29 mouse cellular contexts compared by ENCODE assay signal in genomic region chr7:137812839-137813238, GRCm38 (mm10).
DNase-seq lines count a peak whose midpoint lies in the region; ATAC-seq lines count a peak whose summit lies in the region.
"Had no signal": no experiment of that assay in that cellular context is flagged by ENCODE, and none has a peak within 500 bp of the region (broad histone marks: within the 10 kb centered on the region; RNA-seq: fewer than 3 reads in every experiment).

No protein-coding gene starts in this region.

- H3K4me3 ChIP-seq in lung, embryonic 16.5 days (ENCODE audit: low read length), result no peak overlapping the region
- H3K4me3 ChIP-seq: embryonic facial prominence, embryonic 13.5 days; forebrain, embryonic 13.5 days; limb, embryonic 10.5 days; liver, embryonic 15.5 days; megakaryocyte, embryonic 14.5 days; midbrain, embryonic 13.5 days; neural tube, embryonic 12.5 days; stomach, embryonic 15.5 days had no signal

- no peak overlapping the region for H3K9ac ChIP-seq in lung, embryonic 16.5 days (ENCODE audit: low read length)
- H3K9ac ChIP-seq: embryonic facial prominence, embryonic 13.5 days; forebrain, embryonic 13.5 days; hindbrain, embryonic 14.5 days; liver, embryonic 15.5 days; midbrain, embryonic 13.5 days; neural tube, embryonic 12.5 days; stomach, embryonic 15.5 days had no signal

- H3K27me3 ChIP-seq in lung, embryonic 16.5 days (ENCODE audit: control insufficient read depth, insufficient read depth, low read depth, low read length), result no peaks in the 10 kb centered on the region
- H3K27me3 ChIP-seq: embryonic facial prominence, embryonic 13.5 days; forebrain, embryonic 13.5 days; liver, embryonic 15.5 days; megakaryocyte, embryonic 14.5 days; midbrain, embryonic 13.5 days; neural tube, embryonic 12.5 days; Patski; stomach, embryonic 15.5 days had no signal

- DNase-seq in frontal cortex, postnatal 36 days (ENCODE audit: low spot score in 2 of 2), result peak; percentile 12 to 51
- no peak for DNase-seq in frontal cortex, postnatal 14 days (ENCODE audit: low spot score in 2 of 2)
- no peak for DNase-seq in lung, postnatal 4 days
- DNase-seq in brain, adult 2 months (ENCODE audit: low read depth, low spot score), result peak; percentile 43
- DNase-seq in left cerebral cortex, postnatal 36 days (ENCODE audit: low spot score in 2 of 2), result peak; percentile 4 to 14
- no peak for DNase-seq in ovary, adult 18-20 months (ENCODE audit: low spot score)
- DNase-seq: adrenal gland, postnatal 36 days; B cell, adult 2 months; cerebellum, adult 11 months; cerebellum, postnatal 14 days; gastrocnemius, postnatal 36 days; heart, postnatal 36 days; kidney, adult 8-10 months; kidney, postnatal 10 days; liver; lung, postnatal 14 days; thymus, postnatal 25 days had no signal

- H3K4me2 ChIP-seq in lung, embryonic 16.5 days (ENCODE audit: low read depth, low read length), result no peak overlapping the region
- H3K4me2 ChIP-seq: embryonic facial prominence, embryonic 13.5 days; forebrain, embryonic 13.5 days; hindbrain, embryonic 14.5 days; liver, embryonic 15.5 days; midbrain, embryonic 13.5 days; neural tube, embryonic 12.5 days; stomach, embryonic 15.5 days had no signal

- H3K9me3 ChIP-seq in lung, embryonic 16.5 days (ENCODE audit: control insufficient read depth, low read length), result no peaks in the 10 kb centered on the region
- H3K9me3 ChIP-seq: limb, embryonic 10.5 days; liver, embryonic 15.5 days; midbrain, embryonic 13.5 days; neural tube, embryonic 12.5 days; stomach, embryonic 15.5 days had no signal

- intact Hi-C loops in left cerebral cortex, postnatal 36 days (cut with DNase I), result no loop called here

- no peaks in the 10 kb centered on the region for H3K4me1 ChIP-seq in lung, embryonic 16.5 days (replicated peaks; ENCODE audit: control insufficient read depth, insufficient read depth, low read length)
- H3K4me1 ChIP-seq: embryonic facial prominence, embryonic 13.5 days; forebrain, embryonic 13.5 days; limb, embryonic 10.5 days; liver, embryonic 15.5 days; megakaryocyte, embryonic 14.5 days; midbrain, embryonic 13.5 days; neural tube, embryonic 12.5 days; stomach, embryonic 15.5 days had no signal

- no peaks in the 10 kb centered on the region for H3K36me3 ChIP-seq in lung, embryonic 16.5 days (ENCODE audit: control insufficient read depth, insufficient read depth, low read length)
- H3K36me3 ChIP-seq: embryonic facial prominence, embryonic 13.5 days; G1E; limb, embryonic 10.5 days; liver, embryonic 15.5 days; midbrain, embryonic 13.5 days; neural tube, embryonic 12.5 days; stomach, embryonic 15.5 days had no signal

- 66% methylated on average over 3 of the region's 3 CpGs for WGBS in lung, embryonic 16.5 days

- ATAC-seq in lung, embryonic 16.5 days (ENCODE audit: low read depth), result 0 out of 2 replicates have a peak, but pooled peaks have one; percentile 31
- ATAC-seq: forebrain, embryonic 13.5 days; midbrain, embryonic 13.5 days; Patski had no signal

- no peak overlapping the region for H3K27ac ChIP-seq in lung, embryonic 16.5 days (ENCODE audit: low read length)
- H3K27ac ChIP-seq: embryonic facial prominence, embryonic 13.5 days; forebrain, embryonic 13.5 days; hindbrain, embryonic 14.5 days; limb, embryonic 10.5 days; liver, embryonic 15.5 days; midbrain, embryonic 13.5 days; neural tube, embryonic 12.5 days; stomach, embryonic 15.5 days had no signal

Comparison
In these comparisons a context has a peak if more than half of its experiments do, and no peak if none do; other contexts are left out.
1. DNase-seq: peak in frontal cortex, postnatal 36 days (2 of 2), brain, adult 2 months (single experiment) and left cerebral cortex, postnatal 36 days (2 of 2); none in frontal cortex, postnatal 14 days (0 of 2), lung, postnatal 4 days (0 of 2) and ovary, adult 18-20 months (single experiment).